Mouse (Mus musculus): ENCODE results near the gene Ackr1. TPM values are rescaled to one million over a fixed set of nuclear protein-coding genes. Genes with fewer than 3 reads are reported as not detected.

The Ackr1 gene
- polyA plus RNA-seq (2012; rRNA removed) = 96.9 and 102 TPM in 2 replicates

GRCm38 (mm10) chr1:173333312-173334253 lies at the start of gene Ackr1:
TSS of gene Ackr1 (minus strand) at chr1:173333750.

GRCm38 (mm10) chr1:173367356-173368046 lies 34.0 kb upstream of the Ackr1 start, which contains the start of gene Cadm3:
TSS of gene Cadm3 (minus strand) at chr1:173367695.

GRCm38 (mm10) chr1:173350372-173350957 lies 16.9 kb upstream of the Ackr1 start, which contains the start of gene Aim2:
TSS of gene Aim2 (plus strand) at chr1:173350879.

Other genes with a start within 250 kb of the Ackr1 start
- gene Olfr1408, start 196.4 kb downstream of the Ackr1 start, polyA plus RNA-seq (2012; rRNA removed) = not detected in 2 replicates
- not detected in 2 replicates for gene Olfr1406, start 143.1 kb downstream of the Ackr1 start, polyA plus RNA-seq (2012; rRNA removed)
- gene Olfr218, start 135.9 kb downstream of the Ackr1 start, polyA plus RNA-seq (2012; rRNA removed) = not detected in 2 replicates
- gene Olfr1404, start 121.4 kb downstream of the Ackr1 start, polyA plus RNA-seq (2012; rRNA removed) = not detected in 2 replicates
- gene Fcer1a, start 106.5 kb downstream of the Ackr1 start, polyA plus RNA-seq (2012; rRNA removed) = 0.05 TPM in 1 of 2 replicates, not detected in the other
- gene Olfr418, start 67.7 kb downstream of the Ackr1 start, polyA plus RNA-seq (2012; rRNA removed) = not detected in 2 replicates
- not detected in 2 replicates for gene Mptx2, start 56.0 kb downstream of the Ackr1 start, polyA plus RNA-seq (2012; rRNA removed)
- 3.2 and 3.6 TPM in 2 replicates for gene Aim2, start 17.1 kb upstream of the Ackr1 start, polyA plus RNA-seq (2012; rRNA removed)
- gene Cadm3, start 33.9 kb upstream of the Ackr1 start, polyA plus RNA-seq (2012; rRNA removed) = 319 and 352 TPM in 2 replicates
- gene Ifi206, start 157.3 kb upstream of the Ackr1 start, polyA plus RNA-seq (2012; rRNA removed) = 0.12 TPM in 2 replicates
- not detected in 2 replicates for gene Ifi214, start 202.2 kb upstream of the Ackr1 start, polyA plus RNA-seq (2012; rRNA removed)